Mouse (Mus musculus): ENCODE measurements at regions not wholly inside any gene's neighbourhood (a gene's known extent, or its start where the extent isn't known, plus 50 kb on each side); places are given as distances from the start of the nearest gene placed in this dataset.

DNA sequence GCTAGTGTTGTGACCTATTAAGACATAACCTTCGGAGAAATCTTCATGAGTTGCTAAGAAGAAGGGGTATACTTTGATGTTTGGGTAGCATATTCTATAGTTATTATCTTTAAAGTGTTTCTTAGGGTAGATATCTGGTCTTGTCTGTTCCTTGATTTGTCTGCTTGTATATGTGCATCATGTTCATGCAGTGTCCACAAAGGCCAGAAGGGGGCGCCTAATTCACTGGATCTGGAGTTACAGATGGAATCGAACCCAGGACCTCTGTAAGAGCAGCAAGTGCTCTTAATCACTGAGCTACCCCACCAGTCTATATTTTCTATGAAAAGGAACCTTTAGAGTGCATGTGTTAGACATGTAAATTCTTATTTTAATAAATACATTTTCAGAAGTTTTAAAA lies 571.1 kb downstream of the Efna5 start:
- WGBS (ENCODE audit: insufficient replicate concordance) = 42% methylated on average over 3 of the region's 3 CpGs
- Histone ChIP-seq H3K36me3 (ENCODE audit: control insufficient read depth, insufficient read depth, low read length) (no peaks in the 10 kb centered on the region), H3K4me1 (ENCODE audit: control insufficient read depth, insufficient read depth, low read length) (no peaks in the 10 kb centered on the region), H3K4me2 (no peak overlapping the region), H3K9me3 (replicated peaks; ENCODE audit: control insufficient read depth, low read length) (no peaks in the 10 kb centered on the region), H3K27me3 (ENCODE audit: control insufficient read depth, insufficient read depth, low read length) (no peaks in the 10 kb centered on the region), H3K27ac (ENCODE audit: low read depth, low read length) (no peak overlapping the region), H3K9ac (ENCODE audit: low read depth, low read length) (no peak overlapping the region), H3K4me3 (ENCODE audit: low read depth, low read length) (no peak overlapping the region)
- no peak for ATAC-seq (replicated peaks; ENCODE audit: insufficient number of reproducible peaks, low FRiP score, low TSS enrichment)

DNA sequence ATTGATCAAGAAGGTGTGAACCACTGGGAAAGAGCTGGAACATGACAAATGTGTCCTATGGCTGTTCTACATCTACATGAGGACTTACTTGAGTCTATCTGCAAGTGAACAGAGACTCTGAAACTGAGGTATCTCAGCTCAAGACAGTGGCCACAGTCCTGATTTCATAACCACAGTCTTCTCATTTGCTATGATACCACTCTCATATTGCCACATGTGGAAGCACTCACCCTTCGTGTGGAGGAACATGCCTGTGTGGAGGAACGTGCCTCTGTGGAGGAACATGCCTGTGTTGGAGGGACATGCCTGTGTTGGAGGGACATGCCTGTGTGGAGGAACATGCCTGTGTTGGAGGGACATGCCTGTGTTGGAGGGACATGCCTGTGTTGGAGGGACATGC lies 574.0 kb downstream of the Efna5 start:
- no peaks in the 10 kb centered on the region for H3K36me3 ChIP-seq (ENCODE audit: control insufficient read depth, insufficient read depth, low read length)
- H3K4me1 ChIP-seq (ENCODE audit: control insufficient read depth, insufficient read depth, low read length) = no peaks in the 10 kb centered on the region
- no peak for ATAC-seq (replicated peaks; ENCODE audit: insufficient number of reproducible peaks, low FRiP score, low TSS enrichment)
- WGBS (ENCODE audit: insufficient replicate concordance) = 83% methylated on average over 2 of the region's 2 CpGs
- no peaks in the 10 kb centered on the region for H3K27me3 ChIP-seq (ENCODE audit: control insufficient read depth, insufficient read depth, low read length)
- no peak overlapping the region for H3K4me3 ChIP-seq (ENCODE audit: low read depth, low read length)
- H3K4me2 ChIP-seq = no peak overlapping the region
- no peak overlapping the region for H3K9ac ChIP-seq (ENCODE audit: low read depth, low read length)
- no peaks in the 10 kb centered on the region for H3K9me3 ChIP-seq (replicated peaks; ENCODE audit: control insufficient read depth, low read length)
- no peak overlapping the region for H3K27ac ChIP-seq (ENCODE audit: low read depth, low read length)

DNA sequence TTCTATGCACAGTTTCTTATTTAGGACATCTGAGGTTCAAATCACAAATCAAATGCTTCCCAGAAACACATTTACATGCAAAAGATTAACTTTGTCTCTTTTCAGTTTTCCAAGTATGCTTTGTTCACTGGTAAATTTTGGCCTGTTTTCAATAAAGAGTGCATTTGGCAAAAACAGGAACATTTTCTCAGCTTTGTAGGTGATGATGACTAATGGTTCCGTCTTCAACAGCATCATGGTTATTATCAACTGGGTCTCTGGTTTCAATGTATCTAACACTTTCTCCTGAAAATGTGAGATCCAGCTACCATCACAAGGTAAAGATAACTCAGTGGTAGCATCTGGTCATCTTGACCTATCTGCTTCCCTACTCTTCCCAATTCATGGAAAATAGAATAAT lies 574.6 kb downstream of the Efna5 start:
- WGBS (ENCODE audit: insufficient replicate concordance) = 66% methylated on average over 1 of the region's 1 CpGs
- no peak for ATAC-seq (replicated peaks; ENCODE audit: insufficient number of reproducible peaks, low FRiP score, low TSS enrichment)
- Histone ChIP-seq H3K4me3 (ENCODE audit: low read depth, low read length) (no peak overlapping the region), H3K9ac (ENCODE audit: low read depth, low read length) (no peak overlapping the region), H3K9me3 (replicated peaks; ENCODE audit: control insufficient read depth, low read length) (no peaks in the 10 kb centered on the region), H3K36me3 (ENCODE audit: control insufficient read depth, insufficient read depth, low read length) (no peaks in the 10 kb centered on the region), H3K27me3 (ENCODE audit: control insufficient read depth, insufficient read depth, low read length) (no peaks in the 10 kb centered on the region), H3K27ac (ENCODE audit: low read depth, low read length) (no peak overlapping the region), H3K4me1 (ENCODE audit: control insufficient read depth, insufficient read depth, low read length) (no peaks in the 10 kb centered on the region), H3K4me2 (no peak overlapping the region)

DNA sequence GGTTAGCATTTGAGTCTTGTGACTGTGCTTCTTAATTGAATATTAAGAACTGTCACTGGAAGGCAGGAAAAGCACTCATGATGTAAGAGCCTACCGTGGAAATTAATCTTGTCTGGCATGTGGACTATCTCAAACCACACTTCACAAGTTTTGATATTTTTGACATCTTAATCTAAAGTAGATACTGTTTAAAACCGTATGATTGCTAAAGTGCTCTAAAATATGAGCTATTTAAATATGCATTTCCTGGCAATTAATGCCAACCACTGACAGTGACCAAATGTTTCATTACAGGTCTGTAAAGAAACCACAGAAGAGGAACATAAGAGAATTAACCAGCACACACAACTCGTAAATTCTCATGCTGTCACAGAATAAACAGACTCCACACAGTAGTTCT lies 576.0 kb downstream of the Efna5 start:
- H3K4me3 ChIP-seq (ENCODE audit: low read depth, low read length) = no peak overlapping the region
- H3K36me3 ChIP-seq (ENCODE audit: control insufficient read depth, insufficient read depth, low read length) = no peaks in the 10 kb centered on the region
- H3K27ac ChIP-seq (ENCODE audit: low read depth, low read length) = no peak overlapping the region
- ATAC-seq (replicated peaks; ENCODE audit: insufficient number of reproducible peaks, low FRiP score, low TSS enrichment) = no peak
- 39% methylated on average over 3 of the region's 3 CpGs for WGBS (ENCODE audit: insufficient replicate concordance)
- no peaks in the 10 kb centered on the region for H3K9me3 ChIP-seq (replicated peaks; ENCODE audit: control insufficient read depth, low read length)
- H3K27me3 ChIP-seq (ENCODE audit: control insufficient read depth, insufficient read depth, low read length) = no peaks in the 10 kb centered on the region
- H3K4me2 ChIP-seq = no peak overlapping the region
- H3K9ac ChIP-seq (ENCODE audit: low read depth, low read length) = no peak overlapping the region
- H3K4me1 ChIP-seq (ENCODE audit: control insufficient read depth, insufficient read depth, low read length) = no peaks in the 10 kb centered on the region

DNA sequence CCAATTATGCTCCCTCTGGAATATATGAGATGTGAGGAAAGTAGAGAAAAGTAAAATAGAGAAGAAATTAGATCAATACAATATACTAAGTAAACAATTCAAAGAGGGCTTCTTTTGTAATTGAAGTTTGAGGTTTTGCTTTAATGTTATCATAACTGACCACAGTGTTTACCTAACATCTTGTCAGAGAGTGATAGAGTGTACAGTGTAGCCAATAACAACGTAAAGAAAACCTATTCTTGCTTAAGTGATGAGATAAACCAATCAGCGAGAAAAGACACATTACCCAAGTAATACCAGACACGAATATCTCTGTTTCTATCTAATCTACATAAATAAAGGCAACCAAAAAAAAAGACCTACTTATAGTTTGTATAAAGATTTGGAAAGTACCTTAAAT lies 577.0 kb downstream of the Efna5 start:
- H3K9ac ChIP-seq (ENCODE audit: low read depth, low read length) = no peak overlapping the region
- 49% methylated on average over 3 of the region's 3 CpGs for WGBS (ENCODE audit: insufficient replicate concordance)
- no peaks in the 10 kb centered on the region for H3K4me1 ChIP-seq (ENCODE audit: control insufficient read depth, insufficient read depth, low read length)
- H3K9me3 ChIP-seq (replicated peaks; ENCODE audit: control insufficient read depth, low read length) = no peaks in the 10 kb centered on the region
- H3K4me3 ChIP-seq (ENCODE audit: low read depth, low read length) = no peak overlapping the region
- no peak overlapping the region for H3K4me2 ChIP-seq
- H3K27me3 ChIP-seq (ENCODE audit: control insufficient read depth, insufficient read depth, low read length) = no peaks in the 10 kb centered on the region
- no peak for ATAC-seq (replicated peaks; ENCODE audit: insufficient number of reproducible peaks, low FRiP score, low TSS enrichment)
- H3K27ac ChIP-seq (ENCODE audit: low read depth, low read length) = no peak overlapping the region
- no peaks in the 10 kb centered on the region for H3K36me3 ChIP-seq (ENCODE audit: control insufficient read depth, insufficient read depth, low read length)

DNA sequence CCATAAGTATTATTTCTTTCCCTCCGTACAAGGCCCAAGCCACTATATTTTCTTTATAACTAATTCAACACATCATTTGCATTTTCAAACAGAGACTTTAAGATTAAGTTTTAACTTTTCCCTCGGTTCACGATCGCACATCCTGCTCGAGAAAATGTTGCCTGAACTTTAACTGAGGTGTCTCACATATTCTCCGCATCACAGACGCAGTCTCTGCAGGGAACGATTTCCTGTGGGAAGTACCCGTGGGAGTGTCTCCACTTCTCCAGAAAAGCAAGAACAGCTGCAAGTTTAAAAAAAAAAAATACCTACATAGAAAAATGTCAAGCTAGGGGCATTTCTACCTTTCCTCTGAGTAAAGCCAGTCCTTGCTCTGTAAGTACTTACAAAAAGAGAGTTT lies 581.2 kb downstream of the Efna5 start:
- Histone ChIP-seq H3K4me1 (ENCODE audit: control insufficient read depth, insufficient read depth, low read length) (no peaks in the 10 kb centered on the region), H3K4me3 (ENCODE audit: low read depth, low read length) (no peak overlapping the region), H3K9ac (ENCODE audit: low read depth, low read length) (no peak overlapping the region), H3K9me3 (replicated peaks; ENCODE audit: control insufficient read depth, low read length) (no peaks in the 10 kb centered on the region), H3K36me3 (ENCODE audit: control insufficient read depth, insufficient read depth, low read length) (no peaks in the 10 kb centered on the region), H3K27me3 (ENCODE audit: control insufficient read depth, insufficient read depth, low read length) (no peaks in the 10 kb centered on the region), H3K4me2 (no peak overlapping the region), H3K27ac (ENCODE audit: low read depth, low read length) (no peak overlapping the region)
- no peak for ATAC-seq (replicated peaks; ENCODE audit: insufficient number of reproducible peaks, low FRiP score, low TSS enrichment)
- WGBS (ENCODE audit: insufficient replicate concordance) = 61% methylated on average over 9 of the region's 9 CpGs

DNA sequence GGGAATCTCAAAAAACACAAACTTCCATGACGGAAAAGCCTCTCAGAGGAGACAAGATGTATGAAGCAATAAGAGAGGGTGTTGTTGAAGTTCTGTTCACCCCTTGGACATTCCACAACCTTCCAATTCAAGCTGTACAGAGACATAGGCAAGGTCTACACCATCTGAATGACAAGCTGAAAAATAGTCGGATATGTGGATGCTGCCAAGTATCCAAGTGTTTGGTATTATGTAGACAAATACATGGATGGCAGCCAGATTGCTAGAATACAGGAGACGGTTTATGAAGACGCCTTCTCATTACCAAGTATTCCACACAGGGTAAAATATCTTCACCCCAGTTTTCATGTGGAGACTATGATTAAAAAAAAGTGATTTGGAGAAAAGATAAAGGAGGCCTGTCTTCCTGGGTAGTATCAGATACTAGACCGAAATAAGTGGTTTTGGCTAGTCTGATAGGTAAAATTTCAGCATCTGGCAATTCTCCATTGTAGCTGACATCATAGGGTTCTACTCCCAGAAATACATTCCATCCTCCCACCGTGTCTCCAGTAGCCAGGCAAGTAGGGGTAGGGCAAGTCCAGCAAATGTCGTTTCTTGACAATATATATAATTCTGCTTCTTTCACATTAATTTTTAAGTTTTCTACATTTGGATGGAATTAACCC lies 583.6 kb downstream of the Efna5 start:
- H3K4me1 ChIP-seq (ENCODE audit: control insufficient read depth, insufficient read depth, low read length) = no peaks in the 10 kb centered on the region
- ATAC-seq (replicated peaks; ENCODE audit: insufficient number of reproducible peaks, low FRiP score, low TSS enrichment) = no peak

DNA sequence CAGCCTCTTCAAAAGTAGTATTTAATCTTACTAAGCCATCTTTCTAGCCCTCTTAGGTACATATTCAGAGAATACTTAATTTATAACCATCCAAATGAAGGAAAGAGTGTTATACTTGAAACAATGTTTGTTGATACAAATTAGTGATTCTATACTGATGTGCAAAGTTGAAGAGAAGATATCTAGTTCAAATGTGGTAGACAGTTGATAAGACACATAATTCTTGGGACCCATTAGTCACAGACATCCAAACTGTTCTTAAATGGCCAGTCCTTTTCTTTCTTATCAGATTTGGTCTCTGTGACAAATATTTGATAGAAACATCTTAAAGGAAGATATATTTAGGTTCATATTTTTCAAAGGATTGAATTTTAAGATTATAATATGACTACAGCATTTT lies 585.7 kb downstream of the Efna5 start:
- ATAC-seq (replicated peaks; ENCODE audit: insufficient number of reproducible peaks, low FRiP score, low TSS enrichment) = no peak
- no peaks in the 10 kb centered on the region for H3K4me1 ChIP-seq (ENCODE audit: control insufficient read depth, insufficient read depth, low read length)
- H3K9me3 ChIP-seq (replicated peaks; ENCODE audit: control insufficient read depth, low read length) = no peaks in the 10 kb centered on the region
- no peak overlapping the region for H3K27ac ChIP-seq (ENCODE audit: low read depth, low read length)
- no peak overlapping the region for H3K9ac ChIP-seq (ENCODE audit: low read depth, low read length)
- H3K4me3 ChIP-seq (ENCODE audit: low read depth, low read length) = no peak overlapping the region
- H3K36me3 ChIP-seq (ENCODE audit: control insufficient read depth, insufficient read depth, low read length) = no peaks in the 10 kb centered on the region
- H3K4me2 ChIP-seq = no peak overlapping the region
- no peaks in the 10 kb centered on the region for H3K27me3 ChIP-seq (ENCODE audit: control insufficient read depth, insufficient read depth, low read length)

More for the DNA sequence above, 583.6 kb downstream of the Efna5 start:
- Histone ChIP-seq H3K9me3 (replicated peaks; ENCODE audit: control insufficient read depth, low read length) (no peaks in the 10 kb centered on the region), H3K9ac (ENCODE audit: low read depth, low read length) (no peak overlapping the region), H3K27ac (ENCODE audit: low read depth, low read length) (no peak overlapping the region), H3K36me3 (ENCODE audit: control insufficient read depth, insufficient read depth, low read length) (no peaks in the 10 kb centered on the region), H3K4me3 (ENCODE audit: low read depth, low read length) (no peak overlapping the region), H3K27me3 (ENCODE audit: control insufficient read depth, insufficient read depth, low read length) (no peaks in the 10 kb centered on the region), H3K4me2 (no peak overlapping the region)
- 71% methylated on average over 7 of the region's 7 CpGs for WGBS (ENCODE audit: insufficient replicate concordance)

DNA sequence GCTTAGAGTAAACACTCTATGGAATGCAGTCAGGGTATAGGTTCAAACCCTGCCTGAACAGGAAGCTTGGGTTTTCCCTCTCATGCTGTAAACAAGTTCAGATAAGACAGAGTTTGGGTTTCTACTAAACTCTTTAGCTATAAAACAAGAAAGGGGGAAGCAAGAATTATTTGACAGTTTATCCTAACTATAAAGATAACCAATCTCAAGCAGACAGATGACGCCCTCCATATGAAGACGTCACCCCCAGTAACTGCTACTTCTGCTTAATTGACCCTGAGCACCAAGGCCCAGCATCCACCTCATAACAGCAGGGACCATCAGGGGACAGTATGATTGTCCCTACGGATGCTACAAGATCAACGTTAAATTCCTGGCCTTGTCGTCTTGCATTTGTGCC lies 588.4 kb downstream of the Efna5 start:
- Histone ChIP-seq H3K4me3 (ENCODE audit: low read depth, low read length) (no peak overlapping the region), H3K36me3 (ENCODE audit: control insufficient read depth, insufficient read depth, low read length) (no peaks in the 10 kb centered on the region), H3K4me2 (no peak overlapping the region), H3K4me1 (ENCODE audit: control insufficient read depth, insufficient read depth, low read length) (no peaks in the 10 kb centered on the region), H3K27me3 (ENCODE audit: control insufficient read depth, insufficient read depth, low read length) (no peaks in the 10 kb centered on the region), H3K9me3 (replicated peaks; ENCODE audit: control insufficient read depth, low read length) (no peaks in the 10 kb centered on the region), H3K27ac (ENCODE audit: low read depth, low read length) (no peak overlapping the region), H3K9ac (ENCODE audit: low read depth, low read length) (no peak overlapping the region)
- WGBS (ENCODE audit: insufficient replicate concordance) = 76% methylated on average over 5 of the region's 5 CpGs
- no peak for ATAC-seq (replicated peaks; ENCODE audit: insufficient number of reproducible peaks, low FRiP score, low TSS enrichment)
